Mouse (Mus musculus) right cerebral cortex, postnatal 14 days (tissue): ENCODE data around the gene Pacsin1.

ENCODE experiments used
- DNase-seq: peaks from one replicate; pipeline ENCODE4 v3.0.0; 2022

Gene Pacsin1

DNA sequence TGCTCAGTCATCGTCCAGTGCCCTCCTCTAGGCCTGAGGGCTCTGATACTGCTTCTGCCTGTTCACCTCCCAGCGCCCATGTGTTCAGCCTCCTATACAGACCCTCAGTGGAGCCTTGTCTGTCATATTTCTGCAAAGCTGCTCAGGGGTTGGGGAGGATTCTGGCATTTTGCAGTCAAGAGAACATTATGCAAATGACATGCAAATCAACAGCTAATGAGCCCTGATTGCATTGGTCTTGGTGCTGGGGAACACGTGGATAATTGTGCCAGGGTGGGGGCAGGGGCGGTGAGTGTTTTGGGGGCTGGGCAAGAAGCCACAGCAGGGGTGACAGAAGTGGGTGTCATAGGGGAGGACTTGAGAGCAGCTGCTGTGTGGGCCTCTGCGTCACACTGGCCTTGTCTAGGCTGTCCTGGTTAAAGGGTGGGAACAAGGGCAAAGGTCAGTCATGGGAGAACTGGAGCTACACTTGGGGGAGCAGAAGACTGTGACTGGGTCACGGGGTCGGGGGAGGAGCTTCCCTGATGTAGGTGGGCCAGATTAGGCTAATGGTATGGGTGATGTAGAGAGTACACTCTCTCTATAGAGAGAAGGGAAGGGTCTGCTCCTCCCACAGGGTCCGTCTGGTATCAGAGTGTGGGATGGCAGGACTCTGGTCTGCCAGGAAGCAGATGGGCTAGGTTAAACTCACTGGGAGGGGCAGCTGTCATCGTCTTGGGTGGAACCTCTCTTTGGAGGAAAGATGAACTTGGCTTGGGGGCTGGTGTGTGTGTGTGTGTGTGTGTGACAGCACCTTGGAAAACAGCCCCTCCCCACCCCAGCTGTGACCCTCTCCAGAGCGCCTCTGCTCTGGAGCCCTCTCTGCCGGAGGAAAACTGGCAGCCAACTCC lies 23.9 kb downstream of the Pacsin1 start:
- DNase-seq = peak; percentile 41

DNA sequence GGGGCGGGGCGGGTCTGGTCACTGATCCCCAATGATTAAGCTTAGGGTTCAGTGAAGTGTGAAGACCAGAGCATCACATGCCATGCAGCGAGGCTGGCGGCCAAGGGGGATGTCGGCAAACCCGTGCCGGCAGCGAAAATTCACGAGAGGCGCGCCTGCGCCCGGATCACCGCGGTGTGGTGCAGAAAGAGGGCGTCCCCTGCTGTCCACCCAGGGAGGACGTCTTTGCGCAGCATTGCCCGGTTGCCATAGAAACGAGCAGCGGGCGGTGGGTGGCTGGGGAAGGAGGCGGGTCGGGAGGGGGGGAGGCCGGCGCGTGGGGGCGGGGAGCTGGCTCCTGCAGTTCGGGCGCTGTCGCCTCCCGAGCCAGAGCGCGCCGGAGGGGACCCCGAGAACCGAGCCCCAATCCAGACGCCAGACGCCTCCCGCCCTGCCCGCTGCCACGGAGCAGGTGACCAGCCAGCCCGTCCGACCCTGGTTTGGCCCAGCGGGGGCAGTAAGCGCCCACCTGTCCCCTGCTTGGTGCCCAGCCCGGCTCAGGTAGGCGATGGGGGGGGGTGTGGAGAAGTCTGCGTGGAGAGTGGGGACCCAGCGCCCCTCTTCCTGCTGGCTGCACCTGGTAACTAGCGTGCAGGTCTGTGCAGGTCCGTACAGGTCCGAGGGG lies 29.7 kb downstream of the Pacsin1 start:
- peak; percentile 90 for DNase-seq

DNA sequence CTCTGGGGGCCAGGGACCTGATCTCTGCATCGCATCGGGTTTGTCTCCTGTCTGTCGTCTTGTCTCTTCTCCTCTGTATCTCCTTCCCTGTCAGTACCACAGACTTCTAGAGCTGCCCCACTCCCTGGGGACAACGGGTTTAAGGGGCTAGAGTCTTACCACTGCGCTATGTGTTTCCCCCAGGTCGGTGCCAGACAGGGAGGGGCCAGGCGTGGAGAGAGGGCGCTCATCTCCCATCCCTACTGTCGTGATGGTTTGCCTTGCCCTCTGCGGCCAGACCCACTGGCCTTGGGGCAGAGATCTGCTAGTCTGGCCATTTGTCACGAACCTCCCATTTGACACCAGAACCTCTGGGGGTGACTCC lies 30.2 kb downstream of the Pacsin1 start:
- no peak for DNase-seq

DNA sequence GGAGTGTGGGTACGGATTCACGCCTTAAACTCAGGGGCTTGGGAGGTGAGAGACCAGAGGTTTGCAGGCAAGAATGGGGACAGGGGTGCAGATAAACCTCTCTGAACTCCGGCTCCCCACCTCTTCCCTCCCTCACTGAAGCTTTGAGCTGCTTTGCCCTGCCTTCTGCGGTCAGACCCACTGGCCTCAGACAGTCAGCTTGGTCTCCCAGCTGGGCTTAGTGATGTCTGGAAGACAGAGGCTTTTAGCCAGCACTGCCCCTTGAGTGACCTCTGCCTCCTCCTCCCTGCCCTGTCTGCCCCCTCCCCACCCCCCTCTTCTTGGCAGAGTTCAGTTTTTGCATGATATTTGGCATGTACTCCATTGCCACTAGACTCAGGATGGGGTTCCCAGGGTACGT lies 31.1 kb downstream of the Pacsin1 start:
- no peak for DNase-seq

DNA sequence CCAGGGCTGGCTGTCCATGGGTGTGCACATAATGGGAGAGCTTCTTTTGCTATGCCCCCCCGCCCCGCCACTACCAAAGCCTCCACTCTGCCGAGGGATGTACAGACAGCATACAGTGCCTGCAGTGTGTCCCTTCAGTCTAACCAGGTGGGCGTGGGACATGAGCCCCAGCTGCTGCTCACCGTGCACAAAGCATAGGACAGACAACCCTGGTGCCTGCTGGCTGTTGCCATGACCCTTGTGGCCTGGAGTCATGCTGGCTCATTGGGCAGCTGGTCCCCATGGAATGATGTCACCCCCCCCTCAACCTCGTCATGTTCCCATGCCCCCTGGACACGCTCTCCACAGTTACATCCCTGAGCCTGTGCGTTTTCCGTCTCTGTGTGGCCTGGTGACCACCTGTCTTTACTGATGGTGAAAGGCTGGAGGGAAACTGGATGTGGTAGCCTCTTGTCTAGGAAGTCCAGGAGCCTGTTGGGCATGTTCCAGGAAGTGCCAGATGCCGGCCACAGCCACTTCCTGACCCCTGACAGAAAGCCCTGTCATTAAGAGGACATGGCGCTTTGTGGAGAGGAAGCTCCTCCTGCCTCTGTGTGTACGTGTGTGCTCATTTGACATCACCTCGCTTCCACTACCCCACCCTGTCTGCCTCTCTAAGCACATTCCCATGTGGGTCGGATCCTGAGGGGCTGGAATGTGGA lies 35.8 kb downstream of the Pacsin1 start:
- no peak for DNase-seq

DNA sequence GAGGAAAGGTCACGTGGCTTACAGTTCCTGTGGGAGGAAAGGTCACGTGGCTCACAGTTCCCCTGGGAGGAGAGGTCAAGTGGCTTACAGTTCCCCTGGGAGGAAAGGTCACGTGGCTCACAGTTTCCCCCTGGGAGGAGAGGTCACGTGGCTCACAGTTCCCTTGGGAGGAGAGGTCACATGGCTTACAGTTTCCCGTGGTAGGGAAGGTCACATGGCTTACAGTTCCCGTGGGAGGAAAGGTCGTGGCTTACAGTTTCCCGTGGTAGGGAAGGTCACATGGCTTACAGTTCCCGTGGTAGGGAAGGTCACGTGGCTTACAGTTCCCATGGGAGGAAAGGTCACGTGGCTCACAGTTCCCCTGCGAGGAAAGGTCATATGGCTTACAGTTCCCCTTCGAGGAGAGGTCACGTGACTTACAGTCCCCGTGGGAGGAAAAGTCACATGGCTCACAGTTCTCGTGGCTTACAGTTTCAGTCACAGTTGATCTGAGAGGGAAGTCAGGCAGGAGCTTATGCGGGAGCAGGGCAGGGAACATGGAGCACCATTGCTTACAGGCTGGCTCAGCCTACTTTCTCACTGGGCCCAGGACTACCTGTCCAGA lies 44.4 kb downstream of the Pacsin1 start:
- no peak for DNase-seq

DNA sequence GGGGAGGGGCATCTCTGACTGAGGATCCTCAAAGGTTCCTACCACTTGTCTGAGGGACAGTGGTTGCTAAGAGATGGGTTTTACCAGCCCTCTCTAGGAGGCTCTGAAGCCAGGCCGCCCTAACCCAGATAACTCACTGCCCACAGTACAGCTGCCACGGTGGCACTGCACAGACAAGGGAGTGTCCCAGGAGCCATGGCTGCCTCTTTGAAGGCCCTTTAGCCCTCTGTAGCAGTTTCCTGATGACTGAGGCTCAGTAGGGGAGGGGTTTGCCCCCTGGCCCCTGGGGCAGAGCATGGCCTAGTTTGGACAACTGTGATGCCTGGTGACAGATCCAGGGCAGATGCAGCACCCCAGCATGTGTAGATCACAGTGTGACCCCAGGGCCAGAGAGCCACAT lies 45.5 kb downstream of the Pacsin1 start:
- no peak for DNase-seq

DNA sequence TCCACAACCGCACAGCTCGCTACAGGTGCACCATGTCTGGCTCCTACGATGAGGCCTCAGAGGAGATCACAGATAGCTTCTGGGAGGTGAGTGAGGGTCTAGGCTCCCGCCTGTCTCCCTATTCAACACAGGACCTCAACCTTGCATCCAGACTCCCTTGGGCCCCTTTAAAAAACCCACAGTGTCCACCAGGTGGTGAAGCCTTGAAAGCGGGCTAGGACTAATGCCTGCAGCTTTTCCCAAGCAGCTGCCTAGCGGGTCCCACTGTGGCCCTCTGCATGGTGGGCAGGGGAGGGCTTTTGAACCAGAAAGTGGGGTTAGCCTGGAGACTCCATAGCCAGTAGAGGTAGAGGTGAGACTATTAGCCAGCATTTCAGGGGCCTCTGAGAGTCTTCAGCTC lies 46.5 kb downstream of the Pacsin1 start:
- DNase-seq = no peak

DNA sequence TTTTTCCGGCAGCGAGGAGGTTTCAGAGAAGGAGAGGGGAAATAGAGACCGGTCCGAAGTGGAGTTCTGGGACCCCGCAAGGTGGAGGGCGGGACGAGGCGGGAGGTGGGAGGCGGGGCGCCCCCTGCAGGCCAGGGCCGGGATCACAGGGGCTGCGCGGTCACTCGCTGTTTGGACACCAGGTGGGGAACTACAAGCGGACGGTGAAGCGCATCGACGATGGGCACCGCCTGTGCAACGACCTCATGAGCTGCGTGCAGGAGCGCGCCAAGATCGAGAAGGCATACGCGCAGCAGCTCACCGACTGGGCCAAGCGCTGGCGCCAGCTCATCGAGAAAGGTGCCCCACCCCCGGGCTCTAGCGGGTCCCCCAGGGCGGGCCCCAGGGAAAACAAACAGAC lies 47.2 kb downstream of the Pacsin1 start:
- DNase-seq = peak; percentile 39

DNA sequence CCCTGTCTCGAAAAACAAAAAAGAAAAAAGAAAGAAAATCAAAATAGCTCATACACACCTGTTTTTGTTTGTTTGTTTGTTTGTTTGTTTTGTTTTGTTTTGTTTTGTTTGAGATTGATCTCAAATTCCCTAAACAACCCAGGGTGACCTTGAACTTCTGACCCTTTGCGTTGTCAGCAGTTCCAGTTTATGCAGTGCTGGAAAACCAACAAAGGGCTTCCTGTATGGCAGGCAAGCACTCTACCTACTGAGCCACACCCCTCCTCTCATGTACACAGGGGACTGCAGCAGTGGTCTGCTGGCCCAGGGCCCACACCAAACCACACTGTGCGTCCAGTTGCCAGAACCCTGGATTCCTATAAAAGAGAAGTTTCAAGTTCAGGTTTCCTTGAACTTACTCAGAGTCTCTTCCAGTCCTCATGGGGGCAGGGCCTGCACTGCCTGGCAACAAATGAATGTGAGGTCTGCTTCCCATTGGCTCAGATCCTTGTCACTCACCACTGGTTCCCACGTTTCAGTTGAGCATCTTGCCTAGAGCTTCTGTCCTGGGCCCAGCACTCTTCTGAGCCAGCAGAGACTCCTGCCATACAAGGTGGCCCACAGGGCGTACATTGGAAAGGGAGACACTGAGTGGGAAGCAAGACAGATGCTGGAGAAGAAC lies 48.8 kb downstream of the Pacsin1 start:
- DNase-seq = peak; percentile 56

DNA sequence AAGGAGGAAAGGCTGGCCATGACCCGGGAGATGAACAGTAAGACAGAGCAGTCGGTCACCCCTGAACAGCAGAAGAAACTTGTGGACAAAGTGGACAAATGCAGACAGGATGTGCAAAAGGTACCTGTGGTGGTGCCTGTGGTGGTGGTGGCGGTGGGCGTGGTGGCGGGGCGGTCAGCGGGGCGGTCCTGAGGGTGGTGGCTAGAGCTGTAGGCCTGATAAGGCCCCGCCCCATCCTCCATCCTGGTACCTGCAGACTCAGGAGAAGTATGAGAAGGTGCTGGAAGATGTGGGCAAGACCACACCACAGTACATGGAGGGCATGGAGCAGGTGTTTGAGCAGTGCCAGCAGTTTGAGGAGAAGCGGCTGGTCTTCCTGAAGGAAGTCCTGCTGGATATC lies 50.4 kb downstream of the Pacsin1 start:
- no peak for DNase-seq

DNA sequence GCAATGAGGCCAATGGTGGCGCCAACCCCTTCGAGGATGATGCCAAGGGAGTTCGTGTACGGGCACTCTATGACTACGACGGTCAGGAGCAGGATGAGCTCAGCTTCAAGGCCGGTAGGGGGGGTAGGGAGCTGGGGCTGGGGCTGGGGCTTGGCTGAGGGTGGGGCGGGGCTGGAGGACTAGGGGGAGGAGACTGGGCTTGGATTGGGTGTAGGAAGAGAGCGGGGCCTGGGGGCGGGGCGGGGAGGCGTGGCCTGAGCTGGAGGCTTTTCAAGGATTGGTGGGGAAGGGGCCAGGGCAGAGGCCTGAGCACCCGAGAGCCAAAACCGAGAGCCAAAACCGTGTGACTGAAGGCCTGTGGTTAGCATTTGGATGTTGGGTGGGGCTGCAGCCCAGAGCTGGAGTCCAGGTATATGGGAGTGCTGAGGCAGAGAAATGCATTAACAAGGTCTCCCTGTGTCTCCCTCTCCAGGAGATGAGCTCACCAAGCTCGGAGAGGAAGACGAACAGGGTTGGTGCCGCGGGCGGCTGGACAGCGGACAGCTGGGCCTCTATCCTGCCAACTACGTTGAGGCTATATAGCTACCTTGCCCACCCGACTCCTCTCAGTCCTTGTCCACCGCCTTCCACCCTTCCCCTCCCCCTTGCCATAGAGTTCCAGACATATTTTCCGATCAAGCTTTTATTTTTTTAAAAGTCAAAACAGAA lies 52.8 kb downstream of the Pacsin1 start:
- peak; percentile 67 for DNase-seq

DNA sequence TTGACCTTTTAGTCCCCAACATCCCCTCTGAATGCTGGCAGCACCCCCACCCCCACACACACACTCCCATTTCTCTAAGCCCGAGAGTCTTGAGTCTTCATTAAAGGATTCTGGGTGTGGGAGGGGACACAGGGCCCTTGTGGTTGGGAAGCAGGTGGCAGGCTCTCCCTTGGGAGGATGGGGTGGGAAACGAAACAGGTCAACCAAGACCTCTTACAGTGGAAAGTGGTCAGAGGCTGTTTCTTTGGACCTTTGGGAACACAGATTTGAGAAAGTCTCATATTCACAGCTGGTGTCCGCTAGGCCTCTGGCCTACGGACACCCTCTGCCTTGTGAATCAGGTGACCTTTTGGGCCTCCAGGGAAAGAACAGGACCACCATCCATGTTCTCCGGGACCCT lies 54.3 kb downstream of the Pacsin1 start:
- DNase-seq = no peak

DNA sequence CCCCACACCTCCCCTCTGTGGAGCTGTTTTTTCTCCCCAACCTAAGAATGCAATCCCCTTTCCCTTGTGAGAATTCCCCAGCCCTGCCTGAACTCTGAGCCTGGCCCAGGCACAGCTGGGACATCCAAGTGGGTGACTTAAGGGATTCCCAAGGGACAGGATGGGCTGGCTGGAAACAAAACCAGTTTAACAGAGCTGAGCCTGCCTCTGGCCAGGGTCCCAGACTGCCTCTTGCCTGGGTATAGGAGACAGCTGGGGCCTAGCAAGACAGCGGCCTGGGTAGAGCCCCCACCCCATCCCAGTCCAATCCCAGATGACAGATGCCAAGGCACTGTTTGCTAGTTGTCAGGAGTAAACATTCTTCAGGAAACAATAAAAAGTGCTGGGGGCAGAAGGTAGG lies 57.5 kb downstream of the Pacsin1 start:
- no peak for DNase-seq

DNA sequence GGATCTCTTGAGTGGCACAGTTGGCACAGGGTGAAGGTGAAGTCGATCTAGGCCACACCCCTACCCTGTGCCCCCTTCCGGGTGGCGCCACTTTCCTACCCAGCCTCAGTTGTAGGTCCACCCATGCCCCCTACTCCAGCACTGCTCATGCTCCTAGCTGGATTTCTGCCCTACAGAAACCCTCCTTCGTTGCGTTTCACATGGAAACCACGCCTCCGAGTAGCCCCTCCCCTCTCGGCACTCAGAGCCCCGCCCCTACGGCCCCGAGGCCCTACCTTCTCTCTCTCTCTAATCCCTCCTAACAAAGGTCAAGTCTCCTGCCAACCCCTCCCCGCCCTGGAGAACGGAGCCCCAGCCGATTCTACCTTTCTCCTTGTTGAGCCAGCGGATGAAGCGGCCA lies 61.5 kb downstream of the Pacsin1 start:
- no peak for DNase-seq

DNA sequence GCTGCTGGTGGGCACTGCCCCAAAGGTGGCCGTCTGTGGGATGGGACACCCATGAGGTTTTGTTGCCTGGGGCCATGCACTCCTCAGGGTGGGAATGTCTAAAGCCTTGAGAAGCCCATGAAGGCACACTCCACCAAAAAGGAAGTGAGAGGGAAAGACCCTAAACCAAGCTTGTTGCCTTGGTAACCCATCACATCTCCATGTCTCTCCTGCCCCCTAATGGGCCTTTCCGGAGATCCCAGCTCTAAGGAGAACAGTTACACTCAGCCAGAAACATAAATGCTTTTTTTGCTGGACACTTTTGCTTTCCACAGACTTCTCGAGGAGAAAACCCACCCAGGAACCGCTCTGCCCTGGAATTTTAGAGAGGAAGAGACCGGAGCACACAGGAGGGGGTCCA lies 62.9 kb downstream of the Pacsin1 start:
- DNase-seq = peak; percentile 67

DNA sequence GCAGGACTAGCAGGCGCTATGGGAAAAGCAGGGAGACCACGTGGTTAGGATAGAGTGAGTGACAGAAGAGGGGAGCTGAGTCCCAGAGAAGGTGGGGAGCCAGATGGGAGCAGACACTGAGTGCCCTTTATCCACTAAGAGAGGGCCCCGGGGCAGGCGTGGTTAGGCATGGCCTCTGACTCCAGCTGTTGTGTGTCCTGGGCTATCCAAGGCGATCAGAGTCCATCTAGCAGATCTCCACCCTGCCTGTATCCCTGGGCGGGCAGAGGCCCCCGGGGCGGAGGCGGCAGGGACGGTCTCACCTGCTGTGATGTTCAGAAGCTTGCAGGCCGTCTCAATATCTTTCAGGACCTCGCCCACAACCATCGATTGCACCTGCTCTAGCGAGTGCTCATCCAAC lies 64.4 kb downstream of the Pacsin1 start:
- no peak for DNase-seq

DNA sequence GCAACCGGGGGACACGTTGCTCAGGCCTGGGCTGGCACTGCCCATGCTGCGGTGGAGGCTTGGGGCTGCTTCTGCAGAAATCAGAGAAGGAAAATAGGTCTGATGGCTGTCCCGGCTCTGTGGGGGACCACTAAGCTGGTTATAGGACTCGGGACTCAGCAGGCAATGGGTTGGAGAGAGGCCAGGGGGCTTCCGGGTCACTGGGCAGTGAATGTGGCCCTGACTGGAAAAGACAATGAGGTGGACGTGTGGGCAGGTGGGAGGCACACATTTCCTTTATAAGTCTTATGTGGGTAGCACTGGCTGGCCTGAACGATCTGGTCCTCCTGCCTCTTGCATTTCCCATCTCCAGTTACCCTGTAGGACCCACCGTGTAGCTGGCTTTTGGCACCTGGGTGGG lies 65.0 kb downstream of the Pacsin1 start:
- DNase-seq = no peak

DNA sequence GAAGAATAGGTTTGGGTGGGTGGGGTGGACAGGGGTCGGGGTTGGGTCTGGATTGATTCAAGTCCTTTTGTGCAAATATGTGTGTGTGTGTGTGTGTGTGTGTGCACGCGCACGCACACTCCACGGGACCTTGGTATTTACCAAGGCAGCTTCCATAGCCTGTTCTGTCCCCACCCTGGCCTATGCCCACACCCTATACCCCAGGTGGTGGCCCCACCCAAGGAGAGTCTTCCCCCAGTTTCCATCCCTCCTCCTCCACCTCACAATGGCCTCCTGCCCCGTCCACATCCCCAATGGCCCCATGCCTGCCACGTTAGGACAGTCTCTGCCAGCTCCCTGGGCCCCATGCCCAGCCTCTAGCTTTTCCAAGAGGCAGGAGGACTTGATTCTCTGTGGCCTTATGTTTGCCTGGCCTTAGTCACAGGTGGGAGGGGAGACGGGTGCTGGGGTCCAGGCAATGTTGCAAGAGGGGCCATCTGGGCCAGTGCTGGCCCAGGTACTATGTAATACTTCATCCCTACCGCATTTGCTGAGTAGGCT lies 65.9 kb downstream of the Pacsin1 start:
- no peak for DNase-seq

DNA sequence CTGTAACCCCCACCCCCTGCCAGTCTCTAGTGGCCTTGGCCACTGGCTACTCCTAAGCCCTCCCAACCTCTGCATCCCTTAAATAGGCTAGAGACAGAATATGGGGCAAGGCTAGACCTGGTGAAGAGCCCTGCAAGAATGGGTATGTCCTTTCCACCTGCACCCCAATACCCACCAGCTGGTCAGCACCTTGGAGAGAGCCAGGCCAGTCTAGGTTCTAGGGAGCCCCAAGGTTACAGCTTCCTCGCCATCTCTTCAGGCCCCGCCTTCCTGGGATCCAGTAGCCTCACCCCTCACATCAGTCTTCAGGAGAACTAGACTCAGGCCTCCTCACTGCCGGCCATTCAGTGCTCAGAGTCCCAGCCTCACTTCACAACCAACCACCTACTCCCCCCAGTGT lies 69.0 kb downstream of the Pacsin1 start:
- no peak for DNase-seq

DNA sequence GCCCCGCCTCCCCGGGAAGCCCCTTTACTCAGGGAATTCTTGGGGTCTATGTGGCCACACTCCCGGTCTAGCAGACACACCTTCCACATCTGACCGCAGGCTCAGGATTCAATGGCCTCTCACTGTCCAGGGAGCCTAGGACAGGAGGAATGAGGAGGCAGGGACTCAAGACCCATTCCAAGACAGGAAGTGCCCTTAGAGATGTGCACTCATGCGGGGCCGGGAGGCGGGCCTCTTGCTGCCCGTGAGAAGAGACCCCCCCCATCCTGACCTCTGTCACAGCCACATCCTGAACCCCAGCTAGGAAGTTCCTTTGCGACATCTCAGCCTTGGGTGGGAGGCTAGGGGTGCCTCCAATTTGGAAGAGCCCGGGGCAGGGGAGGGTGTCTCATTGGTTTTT lies 69.7 kb downstream of the Pacsin1 start:
- DNase-seq = no peak

DNA sequence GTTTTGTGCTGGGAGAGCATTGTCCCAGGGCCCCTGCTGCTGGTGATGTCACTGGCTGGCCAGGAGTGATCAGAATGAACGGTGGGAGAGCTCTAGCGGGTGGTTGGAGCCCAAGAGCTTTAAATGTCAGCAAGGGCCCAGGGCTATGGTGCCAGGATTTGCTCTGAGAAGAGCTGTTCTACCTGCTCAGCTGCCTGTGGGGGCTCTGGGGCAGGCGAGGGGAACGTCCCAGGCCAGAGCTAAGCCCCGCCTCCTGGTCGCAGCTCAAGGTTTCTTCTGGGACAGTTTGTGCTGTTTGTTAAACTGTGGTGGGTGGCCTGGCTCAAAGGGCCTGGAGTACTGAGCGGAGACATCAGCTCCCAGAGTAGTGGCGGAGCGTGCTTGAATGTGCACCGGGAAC lies 70.1 kb downstream of the Pacsin1 start:
- no peak for DNase-seq
